Mouse (Mus musculus) C2C12 (cell line): ENCODE measurements at regions not wholly inside any gene's neighbourhood (a gene's known extent, or its start where the extent isn't known, plus 50 kb on each side); places are given as distances from the start of the nearest gene placed in this dataset.

ENCODE experiments used
- H3K27me3 ChIP-seq: one replicate; pipeline ENCODE4 v1.6.1; 2011; ENCODE audit not compliant: control insufficient read depth, insufficient read depth, insufficient read length
- H3K36me3 ChIP-seq: one replicate; pipeline ENCODE4 v1.6.1; 2011; ENCODE audit not compliant: control insufficient read depth, insufficient read depth
- H3K4me3 ChIP-seq: one replicate; pipeline ENCODE4 v1.5.1; 2011; ENCODE audit warnings: mild to moderate bottlenecking, control low read depth; ENCODE audit not compliant: poor library complexity, insufficient read depth, severe bottlenecking
- H3K79me2 ChIP-seq: one replicate; pipeline ENCODE4 v1.6.1; 2011; ENCODE audit not compliant: control insufficient read depth, insufficient read depth
- H3K79me3 ChIP-seq: one replicate; pipeline ENCODE4 v1.6.1; 2011; ENCODE audit warnings: low read depth, control low read depth
- H3ac ChIP-seq: one replicate; pipeline ENCODE3; 2011; ENCODE audit warnings: low read depth; ENCODE audit not compliant: control insufficient read depth, insufficient read length
- CEBPB ChIP-seq: IDR thresholded peaks from one replicate; pipeline ENCODE4 v1.6.1; 2011; ENCODE audit warnings: low read depth, mild to moderate bottlenecking, control low read depth, moderate library complexity
- CTCF ChIP-seq: IDR thresholded peaks from one replicate; pipeline ENCODE4 v1.5.1; 2011; ENCODE audit not compliant: control insufficient read depth, insufficient read depth, insufficient read length
- FOSL1 ChIP-seq: IDR thresholded peaks from one replicate; pipeline ENCODE4 v1.8.0; 2011; ENCODE audit warnings: mild to moderate bottlenecking, low read length; ENCODE audit not compliant: poor library complexity, insufficient read depth, severe bottlenecking
- MAX ChIP-seq: IDR thresholded peaks from one replicate; pipeline ENCODE4 v1.6.1; 2011; ENCODE audit warnings: mild to moderate bottlenecking, control low read depth
- MYOD1 ChIP-seq: IDR thresholded peaks from one replicate; pipeline ENCODE4 v1.6.1; 2011; ENCODE audit warnings: low read depth; ENCODE audit not compliant: control insufficient read depth, insufficient read length
- MYOG ChIP-seq: IDR thresholded peaks from one replicate; pipeline ENCODE4 v1.6.1; 2011; ENCODE audit not compliant: control insufficient read depth, insufficient read length; ENCODE audit errors: extremely low read depth
- USF1 ChIP-seq: IDR thresholded peaks from one replicate; pipeline ENCODE4 v1.6.1; 2011; ENCODE audit warnings: low read depth, mild to moderate bottlenecking, control low read depth, moderate library complexity

GRCm38 (mm10) chr5:35198468-35198867, 79.7 kb upstream of the Adra2c start:
- TF ChIP-seq FOSL1: no peak
- TF ChIP-seq MAX: no peak
- no peak for TF ChIP-seq MYOG
- TF ChIP-seq USF1: no peak
- TF ChIP-seq CTCF: no peak
- TF ChIP-seq MYOD1: no peak

DNA sequence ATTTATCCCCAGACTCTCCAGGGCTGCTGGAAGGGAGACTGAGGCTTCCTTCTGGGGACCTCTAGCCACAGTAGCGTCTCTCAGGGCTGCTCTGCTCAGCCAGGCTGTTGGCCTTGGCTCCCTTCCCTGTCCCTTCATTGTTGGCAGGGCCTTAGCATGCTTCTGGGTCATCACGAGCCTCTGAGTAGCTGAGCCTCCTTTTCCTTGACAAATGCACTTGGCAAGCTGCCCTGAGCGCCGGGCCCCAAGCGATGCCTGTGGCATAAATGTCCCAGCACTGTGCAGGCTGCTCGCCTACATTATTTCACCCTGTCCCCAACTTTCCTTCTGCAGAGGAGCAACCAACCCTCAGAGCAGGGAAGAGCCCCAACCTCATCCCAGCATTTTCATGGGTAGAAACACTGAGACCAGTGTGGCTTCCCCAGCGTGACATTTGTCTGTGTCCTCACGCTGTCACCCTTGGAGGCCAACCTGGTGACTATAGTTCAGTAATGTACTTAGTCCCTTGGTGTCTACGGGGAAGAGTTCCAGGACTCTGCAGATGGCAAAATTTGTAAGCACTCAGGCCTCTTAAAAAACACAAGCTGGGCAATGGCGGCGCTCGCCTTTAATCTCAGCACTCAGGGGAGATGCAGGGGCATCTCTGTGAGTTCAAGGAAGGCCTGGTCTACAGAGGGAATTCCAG, 83.7 kb upstream of the Lrpap1 start:
- TF ChIP-seq CEBPB (no peak), MYOG (no peak), MAX (no peak), USF1 (no peak), FOSL1 (no peak), MYOD1 (no peak), CTCF (no peak)
- H3ac ChIP-seq: no peak overlapping the region
- no peaks in the 10 kb centered on the region for H3K79me2 ChIP-seq
- H3K4me3 ChIP-seq: no peak overlapping the region
- H3K27me3 ChIP-seq: peaks cover 29% of the 10 kb centered on the region
- H3K79me3 ChIP-seq: no peaks in the 10 kb centered on the region
- H3K36me3 ChIP-seq: no peaks in the 10 kb centered on the region

More at GRCm38 (mm10) chr5:35198468-35198867, 79.7 kb upstream of the Adra2c start:
- Histone ChIP-seq H3K79me3 (no peaks in the 10 kb centered on the region), H3K27me3 (peaks cover 47% of the 10 kb centered on the region), H3ac (no peak overlapping the region), H3K4me3 (no peak overlapping the region), H3K79me2 (no peaks in the 10 kb centered on the region), H3K36me3 (no peaks in the 10 kb centered on the region)

- Histone ChIP-seq H3ac (no peak overlapping the region), H3K79me3 (no peaks in the 10 kb centered on the region), H3K4me3 (no peak overlapping the region), H3K79me2 (no peaks in the 10 kb centered on the region), H3K36me3 (no peaks in the 10 kb centered on the region), H3K27me3 (peaks cover 25% of the 10 kb centered on the region)
- TF ChIP-seq USF1: no peak
- no peak for TF ChIP-seq MYOG
- TF ChIP-seq CEBPB: no peak
- no peak for TF ChIP-seq FOSL1
- TF ChIP-seq MYOD1: no peak
- TF ChIP-seq MAX: no peak
- TF ChIP-seq CTCF: no peak
These were observed 80.3 kb upstream of the Lrpap1 start for GRCm38 (mm10) chr5:35185826-35186225.

DNA sequence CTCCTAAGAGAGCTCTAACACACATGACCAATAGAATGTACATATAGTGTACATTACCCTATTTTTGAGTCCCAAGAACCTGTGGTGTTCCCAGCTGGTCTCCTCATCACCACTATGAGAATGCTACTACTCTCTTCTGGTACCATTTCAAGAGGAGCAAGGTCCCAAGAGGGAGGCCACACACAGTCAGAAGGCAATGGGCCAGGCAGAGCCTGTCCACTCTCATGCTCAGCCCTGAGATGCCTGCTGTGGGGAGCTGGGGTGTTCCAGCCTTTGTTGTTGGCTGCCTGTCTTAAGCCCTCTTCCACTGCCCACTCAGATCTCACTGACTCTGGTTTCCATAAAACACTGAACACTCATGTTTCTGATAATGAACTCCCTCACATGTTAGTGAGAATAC, 79.7 kb upstream of the Lrpap1 start:
- Histone ChIP-seq H3K27me3 (peaks cover 23% of the 10 kb centered on the region), H3K4me3 (no peak overlapping the region), H3K79me3 (no peaks in the 10 kb centered on the region), H3K79me2 (no peaks in the 10 kb centered on the region), H3K36me3 (no peaks in the 10 kb centered on the region), H3ac (no peak overlapping the region)
- no peak for TF ChIP-seq CEBPB
- TF ChIP-seq CTCF: no peak
- no peak for TF ChIP-seq USF1
- TF ChIP-seq MYOD1: no peak
- no peak for TF ChIP-seq MAX
- TF ChIP-seq MYOG: no peak
- TF ChIP-seq FOSL1: no peak

- H3K79me3 ChIP-seq: no peaks in the 10 kb centered on the region
- no peaks in the 10 kb centered on the region for H3K36me3 ChIP-seq
- peaks cover 20% of the 10 kb centered on the region for H3K27me3 ChIP-seq
- no peaks in the 10 kb centered on the region for H3K79me2 ChIP-seq
- TF ChIP-seq CTCF: no peak
- no peak for TF ChIP-seq MYOG
- no peak for TF ChIP-seq USF1
- no peak for TF ChIP-seq MYOD1
- H3K4me3 ChIP-seq: no peak overlapping the region
- no peak overlapping the region for H3ac ChIP-seq
These were observed 77.9 kb upstream of the Lrpap1 start for GRCm38 (mm10) chr5:35183418-35183817.

- Histone ChIP-seq H3K27me3 (peaks cover 7% of the 10 kb centered on the region), H3K36me3 (no peaks in the 10 kb centered on the region), H3K79me3 (no peaks in the 10 kb centered on the region), H3ac (no peak overlapping the region), H3K79me2 (no peaks in the 10 kb centered on the region), H3K4me3 (no peak overlapping the region)
- TF ChIP-seq FOSL1 (no peak), CTCF (no peak), MAX (no peak)
These were observed 71.8 kb upstream of the Lrpap1 start for GRCm38 (mm10) chr5:35177332-35177731.
